In the genomic region with DNA sequence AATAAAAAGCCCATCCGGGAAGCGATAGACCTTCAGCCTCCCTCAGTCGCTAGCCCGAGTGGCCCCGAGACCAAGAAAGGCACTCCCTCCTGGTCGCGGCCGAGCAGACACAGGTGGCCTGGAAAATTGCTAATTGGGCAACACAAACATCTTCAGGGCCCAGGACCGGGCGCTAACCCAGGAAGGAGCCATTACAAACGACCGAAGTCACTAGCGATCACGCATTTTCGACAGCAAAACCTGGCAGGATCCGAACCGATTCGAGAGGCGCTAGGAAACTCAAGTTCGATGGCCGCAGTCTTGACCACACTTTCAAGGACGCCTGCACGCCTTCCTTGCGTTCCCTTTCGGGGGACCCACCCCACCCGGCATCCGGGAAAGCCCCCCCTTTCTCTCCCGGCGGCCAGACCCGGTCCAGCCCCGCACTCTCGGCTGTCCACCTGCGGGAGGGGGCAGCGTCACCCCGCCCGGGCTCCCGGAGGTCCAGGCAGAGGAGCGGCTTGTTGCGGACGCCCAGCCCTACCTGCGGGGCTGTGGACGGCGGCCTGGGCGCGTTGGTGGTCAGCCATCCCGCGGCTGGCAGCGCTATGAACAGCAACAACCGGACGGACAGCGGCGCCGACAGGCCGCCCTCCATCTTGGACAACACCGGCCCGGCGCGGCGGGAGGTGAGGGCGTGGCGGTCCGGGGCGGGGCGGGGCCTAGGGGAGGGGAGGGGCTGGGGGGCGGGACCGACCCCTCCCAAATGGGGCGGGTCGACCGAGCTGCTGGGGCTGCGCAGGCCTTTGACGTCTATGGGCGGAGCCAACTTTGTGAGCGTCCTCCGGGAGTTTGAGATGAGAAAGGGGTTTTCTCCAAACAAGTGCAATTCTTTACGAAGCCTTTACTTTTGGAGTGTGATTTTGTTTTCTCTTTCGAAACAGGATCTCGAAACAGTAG, we compare ENCODE assay signal across 8 mouse cellular contexts. TPM values are rescaled to one million over a fixed set of nuclear protein-coding genes. Genes with fewer than 3 reads are reported as not detected.
DNase-seq lines count a peak whose midpoint lies in the region; ATAC-seq and TF ChIP-seq lines count a peak whose summit lies in the region.

No protein-coding gene starts in this region.

- peak; percentile 99 for ATAC-seq in megakaryocyte, adult 5-6 weeks (ENCODE audit: poor library complexity, severe bottlenecking)

- TF ChIP-seq POLR2A in cortical plate, adult 2 months (IDR thresholded peaks at IDR 0.05; ENCODE audit: extremely low read depth, insufficient read depth, low read length) = 0 out of 2 replicates have a peak, but pooled peaks have one; percentile 24

- TF ChIP-seq CTCF in cortical plate, adult 2 months (IDR thresholded peaks at IDR 0.05; ENCODE audit: extremely low read depth, insufficient read depth, low read length) = no peak

- H3K4me1 ChIP-seq in cortical plate, adult 2 months (ENCODE audit: control insufficient read depth, insufficient read depth, low read length) = peaks cover 1% of the 10 kb centered on the region; the same call in 1 of the 2 replicates

- peak overlapping the region; percentile 70 for H3K4me3 ChIP-seq in cortical plate, adult 2 months (ENCODE audit: insufficient read depth, low read length)

- peak; percentile 91 for DNase-seq in adipocyte (ENCODE audit: low spot score)
- DNase-seq in gastrocnemius, postnatal 10 days = peak; percentile 90
- peak; percentile 97 for DNase-seq in induced T-regulatory cell, adult 2 months (ENCODE audit: low read depth)
- peak; percentile 51 to 73 for DNase-seq in left cerebral cortex, adult 8-10 months (ENCODE audit: low spot score in 2 of 2)
- DNase-seq in right cerebral cortex, adult 18-20 months = peak; percentile 87
- DNase-seq in urinary bladder, adult 2 months (ENCODE audit: low spot score) = peak; percentile 85

- H3K27ac ChIP-seq in cortical plate, adult 2 months (ENCODE audit: insufficient read depth, low read length) = peak overlapping the region; percentile 40; the same call in 1 of the 2 replicates

RNA-seq across cellular contexts. Expression of a gene that starts 12.1 kb away (rescaled TPM):
- polyA plus RNA-seq in cortical plate, adult 2 months (2012; rRNA removed) = 29.3 and 32.4 TPM in 2 replicates
- total RNA-seq in gastrocnemius, postnatal 10 days (2021) = 10 to 100 TPM; 81.0 to 85.2 TPM
- 10 to 100 TPM; 15.0 to 24.4 (median 17.5) TPM for total RNA-seq in left cerebral cortex, adult 8-10 months (2022)
- 47.8 and 54.0 TPM in 2 replicates for total RNA-seq in megakaryocyte, adult 5-6 weeks (2015)
- 58.8 and 74.6 TPM in 2 replicates for total RNA-seq in megakaryocyte, adult 5-6 weeks (2017)
- 81.8 and 82.6 TPM in 2 replicates for polyA plus RNA-seq in urinary bladder, adult 2 months (2012; rRNA removed)

RNA-seq across cellular contexts. Expression of a gene that starts 12.2 kb away (rescaled TPM):
- 20.0 and 21.8 TPM in 2 replicates for polyA plus RNA-seq in cortical plate, adult 2 months (2012; rRNA removed)
- total RNA-seq in gastrocnemius, postnatal 10 days (2021) = 10 to 100 TPM; 14.5 to 17.6 TPM
- total RNA-seq in left cerebral cortex, adult 8-10 months (2022) = 10 to 100 TPM; 28.9 to 31.2 (median 29.8) TPM
- 36.4 and 39.4 TPM in 2 replicates for total RNA-seq in megakaryocyte, adult 5-6 weeks (2015)
- 73.5 and 79.8 TPM in 2 replicates for total RNA-seq in megakaryocyte, adult 5-6 weeks (2017)
- polyA plus RNA-seq in urinary bladder, adult 2 months (2012; rRNA removed) = 14.8 and 19.9 TPM in 2 replicates

RNA-seq across cellular contexts. Expression of a gene that starts 51.8 kb away (rescaled TPM):
- 0.02 and 0.08 TPM in 2 replicates for polyA plus RNA-seq in cortical plate, adult 2 months (2012; rRNA removed)
- under 1 TPM; 0.05 to 0.09 TPM for total RNA-seq in gastrocnemius, postnatal 10 days (2021)
- under 1 TPM in 3 of 4 experiments, not detected in 1; 0.12 to 0.25 (median 0.23) TPM for total RNA-seq in left cerebral cortex, adult 8-10 months (2022)
- 5.3 and 7.3 TPM in 2 replicates for total RNA-seq in megakaryocyte, adult 5-6 weeks (2015)
- 9.3 and 11.3 TPM in 2 replicates for total RNA-seq in megakaryocyte, adult 5-6 weeks (2017)
- 0.28 and 0.44 TPM in 2 replicates for polyA plus RNA-seq in urinary bladder, adult 2 months (2012; rRNA removed)

RNA-seq across cellular contexts. Expression of a gene that starts 54.7 kb away (rescaled TPM):
- polyA plus RNA-seq in cortical plate, adult 2 months (2012; rRNA removed) = 10.4 and 12.1 TPM in 2 replicates
- total RNA-seq in gastrocnemius, postnatal 10 days (2021) = 10 to 100 TPM; 12.8 to 15.1 TPM
- 10 to 100 TPM; 13.7 to 15.5 (median 14.5) TPM for total RNA-seq in left cerebral cortex, adult 8-10 months (2022)
- total RNA-seq in megakaryocyte, adult 5-6 weeks (2015) = 68.2 and 90.5 TPM in 2 replicates
- 48.8 and 59.5 TPM in 2 replicates for total RNA-seq in megakaryocyte, adult 5-6 weeks (2017)
- polyA plus RNA-seq in urinary bladder, adult 2 months (2012; rRNA removed) = 16.2 and 19.4 TPM in 2 replicates

Comparison
In these comparisons a context has a peak if more than half of its experiments do, and no peak if none do; other contexts are left out.
1. Peak in every context shown above with its lines: DNase-seq, ATAC-seq, H3K4me3 ChIP-seq and H3K27ac ChIP-seq.
2. RNA of a gene that starts 51.8 kb away (total RNA-seq): 5.3 to 11.3 TPM in megakaryocyte, adult 5-6 weeks; 0.12 to 0.25 TPM in left cerebral cortex, adult 8-10 months and 0.05 to 0.09 TPM in gastrocnemius, postnatal 10 days; every median in the first group is over 4 times any median in the second.